Mouse (Mus musculus) gastrocnemius, adult 18-20 months (tissue): ENCODE data around the gene Gm49361. TPM values are rescaled to one million over a fixed set of nuclear protein-coding genes. Genes with fewer than 3 reads are reported as not detected.
"Not testable (repeated sequence)": the region's sequence is repeated elsewhere in the genome, so short reads cannot be mapped to it uniquely, and the experiment has no call there.

Experiments
- DNase-seq: peaks from one replicate; pipeline ENCODE4 v3.0.0; 2021; ENCODE audit warnings: low spot score
- long read RNA-seq, 2 experiments: library from polyadenylated mRNA; stranded (forward); transcript quantifications; one replicate each; pipeline ENCODE4 v2.0.0; 2021
- total RNA-seq, 2 experiments: library from RNA; stranded (reverse); gene quantifications; 2 replicates each; pipeline ENCODE4 v1.2.3; 2021

The Gm49361 gene
- under 1 TPM; 0.96 to 1.00 TPM for total RNA-seq
- long read RNA-seq, experiment 1: 0 reads
- long read RNA-seq, experiment 2: 0 reads

DNA sequence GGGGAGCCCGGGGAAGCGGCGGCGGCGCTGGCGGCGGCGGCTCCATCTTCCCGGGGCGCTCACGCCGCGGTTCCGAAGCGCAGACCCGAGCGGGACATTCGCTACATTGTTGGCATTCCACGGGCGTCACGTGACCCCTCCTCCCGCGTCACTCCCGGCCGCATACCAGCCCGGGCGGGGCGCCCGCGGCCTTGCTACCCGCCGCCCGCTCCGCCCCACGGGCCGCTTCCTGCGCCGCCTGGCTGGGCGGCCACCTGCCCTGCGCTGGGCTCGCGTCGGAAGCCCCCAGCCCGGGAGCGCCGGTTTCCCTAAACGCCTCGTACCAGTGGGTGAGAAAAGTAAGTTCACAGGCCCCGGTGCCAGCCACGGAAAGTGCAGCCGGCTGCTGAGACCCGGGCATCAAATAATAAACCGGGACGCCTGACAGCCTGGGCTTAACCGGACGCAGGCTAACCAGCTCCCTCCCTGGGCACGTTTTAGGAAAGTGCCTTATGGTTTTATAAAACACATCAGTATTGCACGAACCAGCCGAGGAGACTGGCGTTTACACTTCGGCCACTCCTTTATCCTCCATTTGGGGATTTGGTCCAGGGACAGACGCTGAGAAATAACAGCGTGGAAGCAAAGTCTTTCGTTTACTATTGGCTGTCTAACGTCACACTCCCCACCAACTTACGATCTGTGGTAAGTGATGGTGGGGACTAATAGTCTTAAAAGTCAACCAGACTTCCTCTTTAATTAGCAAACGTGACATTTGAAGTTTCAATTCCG is at the start of gene Gm49361:
Gene Gm49361 (minus strand): TSS at position 103 of the 771 bp plus-strand sequence.
- DNase-seq: peak; percentile 96

DNA sequence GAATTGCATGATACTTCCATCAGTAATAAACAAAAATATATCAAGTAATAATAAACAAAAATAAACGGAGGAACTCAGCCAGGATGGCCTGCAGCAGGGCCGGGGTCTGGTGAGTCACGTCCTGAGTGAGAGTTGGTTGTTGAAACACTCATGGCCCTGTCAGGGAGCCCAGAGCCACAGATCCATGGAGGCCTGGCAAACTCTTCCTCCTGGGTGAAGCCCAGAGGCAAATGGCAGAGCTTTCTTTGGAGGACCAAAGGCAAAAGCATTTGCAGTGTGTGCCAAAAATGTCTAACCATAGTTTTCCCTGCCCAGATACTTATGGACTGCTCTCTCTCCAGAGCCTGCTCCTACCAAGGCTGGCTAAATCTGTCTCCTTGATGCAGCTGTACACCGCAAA is 45.3 kb upstream of the Gm49361 start:
- no peak for DNase-seq

DNA sequence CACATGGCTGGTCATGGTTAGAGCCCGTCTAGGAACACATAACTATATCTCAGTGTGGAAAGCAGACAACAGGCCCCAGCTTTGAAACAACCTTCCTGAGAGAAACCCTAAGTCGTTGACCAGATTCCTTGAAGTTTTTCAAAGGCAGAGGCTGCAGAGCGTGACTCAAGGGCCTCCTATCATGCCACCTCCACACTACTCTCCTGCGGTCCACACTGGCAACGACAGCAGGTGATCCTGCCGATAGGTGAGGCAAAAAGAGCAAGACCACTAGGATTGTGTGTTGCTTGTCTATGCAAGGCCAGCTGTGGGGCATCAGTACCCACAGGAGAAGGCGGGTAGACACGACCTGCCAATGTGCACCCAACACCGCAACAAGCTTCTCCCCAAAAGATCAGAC is 43.9 kb upstream of the Gm49361 start:
- no peak for DNase-seq

DNA sequence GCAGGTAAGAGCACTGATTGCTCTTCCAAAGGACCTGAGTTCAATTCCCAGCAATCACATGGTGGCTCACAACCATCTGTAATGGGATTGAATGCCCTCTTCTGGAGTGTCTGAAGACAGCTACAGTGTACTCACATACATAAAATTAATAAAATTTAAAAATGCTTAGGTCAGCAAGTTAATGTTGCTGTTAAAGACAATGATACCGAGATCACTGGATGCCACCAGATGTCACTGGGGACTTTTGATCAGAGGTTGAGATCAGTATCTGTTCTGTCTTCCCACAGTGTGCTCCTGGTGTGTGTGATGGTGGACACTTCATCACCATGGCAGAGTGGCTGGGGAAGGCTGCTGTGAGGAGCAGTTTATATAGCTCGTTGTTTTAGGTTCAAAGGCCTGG is 43.4 kb upstream of the Gm49361 start:
- DNase-seq: no peak

DNA sequence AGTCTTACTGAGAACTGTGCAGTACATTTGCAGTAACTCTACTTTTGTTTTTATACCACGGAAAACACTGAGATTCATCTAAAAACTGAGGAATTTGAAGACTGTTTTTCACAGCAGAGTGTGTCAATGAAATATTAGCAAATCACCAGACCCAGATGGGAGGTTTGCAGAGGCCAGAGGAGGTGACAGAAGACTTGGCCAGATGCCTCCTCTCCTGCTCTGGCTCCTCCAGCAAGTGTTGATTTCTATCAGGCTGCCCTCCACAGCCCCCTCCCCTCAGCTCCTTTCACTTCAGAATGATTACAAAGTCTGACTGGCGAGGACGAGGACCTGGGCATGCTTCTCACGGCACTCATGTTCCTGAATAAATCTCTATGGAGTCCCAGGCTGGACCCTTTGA is 41.5 kb upstream of the Gm49361 start:
- no peak for DNase-seq

DNA sequence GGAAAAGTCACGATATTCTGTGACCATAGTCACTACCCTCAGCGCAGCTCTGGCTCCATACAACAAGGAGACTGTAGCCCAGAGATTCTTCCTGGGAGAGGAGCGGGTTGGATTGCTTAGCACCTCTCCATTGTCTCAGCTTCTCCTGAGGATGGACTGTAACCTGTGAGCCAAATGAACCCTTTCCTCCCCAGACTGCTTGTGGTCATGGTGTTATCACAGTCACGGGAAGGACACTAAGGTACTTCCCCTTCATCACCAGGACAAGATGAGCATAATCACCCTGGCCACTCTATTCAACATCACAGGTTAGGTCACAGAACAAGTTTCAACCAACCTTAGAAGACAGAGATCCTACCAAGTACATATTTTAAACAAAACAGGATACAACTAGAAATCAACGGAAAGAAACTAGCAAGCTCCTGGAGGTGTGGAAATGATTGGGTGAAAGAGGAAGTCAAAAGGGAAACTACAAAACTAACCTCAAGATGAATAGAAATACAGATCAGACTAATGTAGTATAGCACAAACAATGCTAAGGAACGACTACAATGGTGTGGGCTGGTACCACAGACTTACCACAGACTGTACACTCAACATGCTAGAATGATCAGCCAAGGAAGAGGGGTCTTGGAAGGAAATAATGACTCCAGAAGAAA is 26.4 kb upstream of the Gm49361 start:
- no peak for DNase-seq

DNA sequence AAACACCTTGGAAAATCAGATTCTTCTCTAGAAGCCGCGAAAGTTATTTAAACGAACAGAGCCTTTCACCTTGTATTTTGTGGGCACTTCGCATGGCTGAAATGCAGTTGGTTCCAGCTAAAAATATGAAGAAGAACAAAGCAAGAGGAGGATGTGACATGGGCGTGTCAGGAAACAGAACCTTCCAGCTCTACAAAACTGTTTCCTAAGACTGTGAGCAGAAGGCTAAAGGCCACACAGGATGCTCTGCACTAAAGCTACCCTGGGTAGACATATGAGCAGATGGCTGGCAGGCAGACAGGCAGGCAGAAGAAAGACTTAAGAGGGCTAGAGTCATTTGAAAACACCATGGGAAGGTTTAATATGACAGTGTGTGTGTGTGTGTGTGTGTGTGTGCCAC is 23.2 kb upstream of the Gm49361 start:
- no peak for DNase-seq

DNA sequence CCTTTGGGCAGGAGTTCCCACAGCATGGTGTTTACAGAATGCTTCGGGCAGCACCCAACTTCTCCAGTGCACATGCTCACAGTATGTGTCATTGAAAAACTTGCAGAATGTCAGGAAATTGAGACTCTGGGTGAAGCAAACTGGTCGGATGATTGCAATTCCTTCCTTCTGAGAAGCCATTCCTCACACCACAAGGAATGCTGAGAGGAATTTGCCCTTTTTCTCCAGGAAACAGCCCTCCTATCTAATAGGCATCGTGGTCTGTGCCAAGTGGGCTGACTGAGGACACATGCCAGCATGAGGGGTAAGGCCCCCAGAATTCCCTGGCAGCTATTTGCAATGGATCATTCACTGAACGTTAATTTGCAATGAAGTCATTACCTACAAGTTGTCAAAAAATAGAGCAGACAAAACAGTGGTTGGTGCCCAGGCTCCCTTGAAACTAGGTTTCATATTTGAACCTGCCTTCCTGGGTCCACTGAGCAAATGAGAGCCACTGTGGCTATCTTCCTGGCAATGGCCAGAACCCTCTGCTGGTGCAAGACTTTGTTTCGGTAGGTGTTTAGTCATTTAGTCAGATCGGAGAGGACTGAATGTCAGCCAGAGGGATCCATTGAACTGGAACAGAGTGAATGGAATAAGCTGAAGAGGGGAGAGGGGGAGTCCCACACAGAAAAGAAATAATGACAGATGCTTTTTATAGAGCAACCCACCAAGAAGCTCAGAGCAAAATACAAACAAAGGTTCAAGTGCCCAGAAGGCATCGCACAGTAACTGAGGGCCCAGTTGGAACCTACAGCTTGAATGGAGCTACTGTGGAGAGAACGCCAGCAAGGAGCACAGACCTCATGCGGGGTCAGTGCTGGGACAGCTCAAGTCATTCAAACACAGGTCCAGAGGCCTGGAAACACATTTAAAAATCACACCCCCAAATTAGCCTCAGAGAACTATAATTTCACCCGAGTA is 14.8 kb upstream of the Gm49361 start:
- DNase-seq: no peak

DNA sequence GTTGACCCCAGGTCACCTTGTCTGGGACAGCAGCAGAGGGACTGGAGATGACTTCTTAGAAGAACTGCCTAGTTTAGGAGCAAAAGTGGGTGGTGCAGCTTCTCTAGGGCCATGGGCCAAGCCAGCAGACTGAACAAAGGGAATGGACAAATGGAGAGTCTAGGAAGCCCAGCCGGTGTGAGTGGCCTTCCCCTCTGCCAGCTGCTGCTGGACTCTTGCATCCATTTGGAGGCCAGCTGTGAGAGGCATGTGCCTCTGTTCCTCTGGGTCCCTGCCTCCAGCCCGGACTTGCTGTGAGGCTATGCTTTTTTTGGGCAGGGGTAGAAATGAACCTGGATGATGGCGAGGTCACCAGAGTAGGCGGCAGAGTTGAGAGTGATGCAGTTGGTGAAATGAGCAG is 12.3 kb upstream of the Gm49361 start, which contains the start of gene Lats2:
Gene Lats2 (minus strand): TSS at position 152 of the 400 bp plus-strand sequence.
- no peak for DNase-seq

DNA sequence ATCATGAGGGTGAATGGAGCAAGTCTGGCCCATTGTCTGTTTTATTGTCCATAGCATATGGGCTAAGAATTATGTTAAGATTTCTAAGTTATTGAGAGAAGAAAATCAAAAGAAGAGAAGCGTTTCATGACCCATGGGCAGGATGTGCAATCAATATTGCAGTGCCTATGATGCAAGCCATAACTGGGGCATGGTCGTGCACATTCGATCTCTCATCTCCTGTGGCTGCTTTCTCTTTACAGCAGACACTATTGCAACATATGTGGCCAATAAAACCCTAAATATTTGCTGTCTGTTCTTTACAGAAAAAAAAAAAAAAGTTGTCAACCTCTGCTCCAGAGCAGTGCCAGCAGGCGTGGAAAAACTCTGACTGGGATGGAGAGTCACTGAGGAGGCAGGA is 10.2 kb upstream of the Gm49361 start:
- no peak for DNase-seq

DNA sequence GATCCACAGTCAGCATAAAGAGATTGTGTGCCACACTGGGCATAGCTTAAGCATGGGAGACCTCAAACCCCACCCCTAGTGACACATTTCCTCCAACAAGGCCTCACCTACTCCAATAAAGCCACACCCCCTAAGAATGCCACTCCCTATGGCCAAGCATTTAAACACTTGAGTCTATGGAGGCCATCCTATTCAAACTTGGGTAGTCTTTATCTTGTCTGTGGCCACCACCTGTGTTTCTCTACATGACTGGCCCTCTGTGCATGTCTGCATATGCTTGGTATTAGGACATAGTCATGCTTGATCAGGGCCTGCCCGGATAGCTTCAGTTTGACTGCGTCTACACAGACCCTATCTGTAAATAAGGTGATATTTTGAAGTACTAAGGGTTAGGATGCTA is 9.8 kb upstream of the Gm49361 start:
- no peak for DNase-seq

DNA sequence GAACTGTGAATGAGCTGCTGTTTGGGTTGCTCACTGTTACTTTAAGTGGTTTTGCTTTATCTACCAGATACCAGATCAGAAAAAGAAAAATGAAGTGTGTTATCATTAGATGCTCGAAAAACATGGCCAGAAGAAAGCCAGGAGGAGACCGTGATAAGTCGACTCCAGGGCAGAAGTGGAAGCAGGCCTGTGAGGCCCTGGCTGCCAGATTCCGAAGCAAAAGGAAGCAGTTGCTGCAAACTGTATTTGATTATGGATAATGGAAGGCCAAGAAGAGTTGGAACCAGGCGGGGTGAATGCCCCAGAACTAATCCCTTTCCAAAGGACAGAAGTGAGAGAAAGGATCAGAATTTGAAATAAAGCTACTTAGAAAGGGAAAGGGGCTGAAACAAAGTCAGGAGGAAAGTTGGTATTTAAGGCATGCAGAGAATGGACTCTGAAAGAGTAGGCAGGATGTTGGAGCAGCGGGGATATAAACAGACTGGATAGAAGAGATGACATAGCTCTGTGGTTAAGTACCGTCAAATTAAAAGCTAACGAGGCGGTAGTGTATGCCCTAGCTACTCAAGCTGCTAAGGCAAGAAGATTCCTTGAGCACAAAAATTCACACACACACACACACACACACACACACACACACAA is 7.6 kb upstream of the Gm49361 start:
- DNase-seq: no peak

DNA sequence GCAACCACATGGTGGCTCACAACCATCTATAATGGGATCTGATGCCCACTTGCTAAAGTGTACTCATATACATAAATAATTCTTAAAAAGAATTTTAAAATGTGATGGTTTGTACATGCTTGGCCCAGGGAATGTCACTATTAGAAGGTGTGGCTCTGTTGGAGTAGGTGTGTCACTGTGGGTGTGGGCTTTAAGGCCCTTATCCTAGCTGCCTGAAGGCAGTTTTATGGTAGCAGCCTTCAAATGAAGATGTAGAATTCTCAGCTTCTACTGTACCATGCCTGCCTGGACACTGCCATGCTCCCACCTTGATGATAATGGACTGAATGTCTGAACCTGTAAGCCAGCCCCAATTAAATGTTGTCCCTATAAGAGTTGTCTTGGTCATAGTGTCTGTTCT is 5.1 kb upstream of the Gm49361 start:
- DNase-seq: not testable (repeated sequence)

DNA sequence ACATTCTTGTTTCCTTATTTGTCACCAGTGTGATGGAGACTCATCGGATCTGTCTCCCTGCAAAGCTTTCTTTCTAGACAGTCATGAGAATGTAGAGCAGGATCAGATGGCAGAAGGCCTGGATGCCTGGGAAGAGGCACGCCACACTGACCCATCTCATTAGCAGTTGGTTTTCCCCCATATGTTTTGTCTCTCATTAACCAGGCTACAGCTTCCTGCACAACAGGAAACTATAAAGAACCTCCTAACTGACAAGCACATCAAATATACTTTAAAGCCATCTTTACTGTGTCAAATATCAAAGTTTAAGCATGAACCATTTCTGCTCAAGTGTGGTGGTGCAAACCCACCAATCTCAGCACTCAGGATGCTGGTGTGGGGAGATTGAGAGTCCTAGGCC is 3.6 kb upstream of the Gm49361 start:
- DNase-seq: no peak

DNA sequence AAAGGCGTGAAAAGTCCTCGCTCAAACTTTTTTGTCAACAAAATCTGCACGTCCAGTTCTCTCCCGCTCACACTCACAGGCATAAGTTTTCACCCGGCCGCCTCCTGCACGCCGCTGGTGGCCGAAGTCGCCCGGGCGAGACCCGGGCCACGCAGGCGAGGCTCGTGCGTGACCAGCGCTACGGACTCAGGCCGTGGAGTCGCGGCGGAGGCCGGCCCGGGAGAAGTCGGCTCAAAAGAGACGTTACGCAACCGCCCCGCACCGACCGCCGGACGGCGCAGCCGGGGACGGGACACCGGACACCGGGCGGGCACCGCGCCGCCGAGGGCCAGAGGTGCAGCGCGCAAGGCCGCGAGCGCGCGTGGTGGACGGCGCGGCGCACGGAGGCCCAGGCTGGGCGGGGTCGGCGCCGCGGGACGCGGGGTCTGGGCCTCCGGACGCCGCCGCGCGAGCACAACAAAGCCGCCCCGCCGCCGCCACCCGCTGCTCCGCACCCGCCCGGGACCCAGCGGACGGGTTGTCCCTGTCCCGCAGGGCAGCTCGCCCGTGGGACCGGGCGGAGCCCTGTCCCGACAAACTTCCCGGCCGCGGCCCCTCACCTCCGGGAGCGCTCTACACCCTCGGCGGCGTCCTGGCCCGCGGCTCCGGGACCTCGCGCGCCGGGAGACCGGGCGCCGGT is 473 bp downstream of the Gm49361 start:
- DNase-seq: peak; percentile 74

DNA sequence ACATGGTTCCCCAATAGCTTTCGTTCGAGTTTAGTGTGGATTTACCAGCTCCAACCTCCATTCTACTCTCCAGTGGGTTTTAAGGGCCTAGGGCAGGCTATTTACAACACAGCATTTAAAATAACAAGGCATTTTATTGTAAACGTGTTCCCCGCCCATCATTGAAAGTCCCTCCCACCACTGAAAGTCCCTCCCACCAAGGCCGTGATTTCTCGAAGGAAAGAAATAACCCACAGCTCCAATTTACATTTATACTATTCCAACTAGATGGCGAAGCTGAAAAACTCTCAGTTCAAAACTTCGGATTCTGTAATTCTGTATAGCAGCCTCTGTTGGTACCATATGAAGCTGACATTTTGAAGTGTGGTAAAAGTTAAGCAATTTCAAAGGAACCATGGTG is 1.4 kb downstream of the Gm49361 start:
- peak; percentile 42 for DNase-seq

DNA sequence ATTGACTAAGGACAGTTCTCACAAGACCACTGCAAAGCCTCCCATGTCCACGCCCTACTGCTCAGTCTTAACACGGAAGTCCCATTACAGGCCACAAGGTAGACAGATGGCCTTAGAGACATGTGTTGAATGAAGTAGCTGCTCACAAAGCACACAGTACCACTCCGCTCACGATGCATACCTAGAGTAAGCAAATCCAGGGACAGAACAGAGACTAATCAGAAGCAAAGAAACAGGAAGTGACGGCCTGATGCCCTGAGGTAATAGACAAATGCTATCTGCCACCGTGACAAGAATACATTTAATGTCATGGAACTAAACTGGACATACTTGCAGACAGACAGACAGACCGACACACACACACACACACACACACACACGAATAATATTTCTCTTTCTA is 5.3 kb downstream of the Gm49361 start:
- DNase-seq: no peak

DNA sequence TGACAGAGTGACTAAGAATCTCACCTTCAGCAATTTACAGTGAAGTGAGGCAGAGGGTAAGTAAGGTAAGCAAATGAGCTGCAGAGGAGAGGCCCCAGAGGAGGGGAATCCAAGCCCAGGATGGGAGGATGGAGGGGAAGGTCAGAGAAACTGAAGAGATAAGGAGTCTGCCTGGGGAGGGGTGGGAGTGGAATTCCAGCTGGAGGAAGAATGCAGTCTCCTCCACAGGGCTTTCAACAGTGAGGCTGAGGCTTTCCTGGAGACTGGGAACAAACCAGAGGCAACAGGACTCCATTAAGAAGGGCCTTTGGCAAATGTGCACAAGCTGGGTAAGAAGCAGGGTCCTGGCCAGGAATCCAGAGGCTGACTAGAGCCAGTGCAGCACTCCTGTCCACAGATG is 8.8 kb downstream of the Gm49361 start:
- no peak for DNase-seq

DNA sequence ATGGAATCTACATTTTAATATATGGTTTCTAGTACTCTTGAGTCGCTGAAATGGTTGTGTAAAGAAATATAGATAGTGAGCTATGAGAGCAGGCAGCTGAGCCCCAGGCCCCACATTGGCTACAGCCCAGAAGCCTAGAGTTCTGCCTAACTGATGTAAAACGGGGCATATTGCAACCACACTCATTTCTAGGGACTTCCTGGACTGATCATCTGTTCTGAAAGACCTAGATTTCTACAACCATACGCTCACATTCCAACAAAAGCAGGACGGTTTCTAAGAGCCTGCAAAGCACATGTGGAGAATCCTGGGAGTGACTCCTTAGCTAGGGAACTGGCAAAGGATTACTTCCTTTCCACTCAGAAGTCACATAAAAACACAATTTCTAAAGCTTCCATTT is 9.8 kb downstream of the Gm49361 start:
- DNase-seq: no peak

DNA sequence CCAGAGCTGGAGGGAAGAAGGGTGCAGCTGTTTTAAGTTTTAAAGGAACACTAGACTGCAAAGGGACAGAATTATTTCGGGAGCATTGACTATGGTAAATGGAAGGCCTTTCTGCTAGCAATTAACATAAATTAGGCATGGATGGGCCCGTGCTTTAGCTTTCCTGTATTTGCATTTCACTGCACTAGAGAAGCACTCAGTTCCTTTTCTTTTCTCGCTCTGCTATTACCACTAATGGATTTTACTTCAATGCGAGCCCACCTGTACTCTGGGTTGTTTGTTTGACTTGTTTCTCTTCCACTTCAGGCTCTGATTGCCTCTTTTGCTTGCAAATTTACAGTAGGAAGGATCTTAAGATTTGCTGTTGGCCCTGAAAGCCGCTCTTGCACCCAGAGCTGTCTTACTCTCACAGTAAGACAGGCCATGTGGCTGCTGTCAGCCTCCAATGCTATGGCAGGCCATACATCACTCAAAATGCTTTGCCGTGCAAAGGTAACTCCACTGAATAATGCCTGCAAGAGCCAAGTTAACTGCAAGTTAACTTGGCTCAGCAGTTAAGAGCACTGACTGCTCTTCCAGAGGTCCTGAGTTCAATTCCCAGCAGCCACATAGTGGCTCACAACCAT is 13.1 kb downstream of the Gm49361 start:
- no peak for DNase-seq
